Mouse (Mus musculus) erythroblast, embryonic 14.5 days (primary cell): Measurements from ENCODE around the gene Adamtsl1. TPM values are rescaled to one million over a fixed set of nuclear protein-coding genes. Genes with fewer than 3 reads are reported as not detected.

Source experiments
- H3K27me3 ChIP-seq: 2 replicates; pipeline ENCODE4 v1.6.1; 2012; ENCODE audit warnings: inconsistent platforms; ENCODE audit not compliant: control insufficient read depth
- H3K36me3 ChIP-seq: 2 replicates; pipeline ENCODE4 v1.6.1; 2012; ENCODE audit warnings: mild to moderate bottlenecking, inconsistent platforms; ENCODE audit not compliant: control insufficient read depth
- H3K4me1 ChIP-seq: 2 replicates; pipeline ENCODE4 v1.6.1; 2012; ENCODE audit warnings: inconsistent platforms; ENCODE audit not compliant: control insufficient read depth
- H3K4me3 ChIP-seq: replicated peaks from 2 replicates; pipeline ENCODE3; 2012; ENCODE audit warnings: moderate library complexity, mild to moderate bottlenecking, inconsistent platforms
- H3K9me3 ChIP-seq: 2 replicates; pipeline ENCODE4 v1.6.1; 2012; ENCODE audit warnings: low read length, inconsistent platforms, mixed read lengths; ENCODE audit not compliant: control insufficient read depth
- GATA1 ChIP-seq: IDR thresholded peaks from 2 replicates; pipeline ENCODE4 v1.6.1; 2012; ENCODE audit warnings: low read length, inconsistent platforms, mixed read lengths
- TAL1 ChIP-seq: IDR thresholded peaks from 3 replicates; pipeline ENCODE4 v1.6.1; 2012; ENCODE audit warnings: low read length, inconsistent platforms, mixed read lengths
- polyA plus RNA-seq: library from polyadenylated mRNA; stranded (reverse); fragments of >175 nt; gene quantifications from 2 replicates; pipeline ENCODE4 v1.2.3, GENCODE M21; 2012

Gene Adamtsl1
- polyA plus RNA-seq, 1 experiment = not detected

DNA sequence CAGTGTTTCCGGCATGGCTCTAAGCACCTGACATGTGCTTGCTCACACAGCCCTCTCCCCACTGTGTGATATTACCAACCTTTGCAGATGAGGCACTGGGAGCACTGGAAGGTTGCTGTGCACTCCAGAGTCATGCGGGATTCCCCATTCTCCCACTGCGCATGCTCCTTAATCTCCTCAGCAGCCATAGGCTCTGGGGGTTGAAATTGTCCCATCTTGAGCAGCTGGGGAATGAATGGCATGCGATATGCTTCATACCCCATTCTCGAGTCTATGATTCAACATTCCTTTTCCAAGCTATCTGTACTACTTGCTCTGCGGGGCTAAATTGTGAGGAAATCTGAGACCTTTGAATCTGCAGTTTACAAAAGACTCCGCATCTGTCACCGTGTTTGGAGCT, 812.7 kb downstream of the Adamtsl1 start:
- Histone ChIP-seq H3K4me1 (no peaks in the 10 kb centered on the region), H3K27me3 (no peaks in the 10 kb centered on the region), H3K4me3 (no peak overlapping the region), H3K9me3 (no peaks in the 10 kb centered on the region), H3K36me3 (no peaks in the 10 kb centered on the region)
- TF ChIP-seq TAL1 (no peak), GATA1 (no peak)

DNA sequence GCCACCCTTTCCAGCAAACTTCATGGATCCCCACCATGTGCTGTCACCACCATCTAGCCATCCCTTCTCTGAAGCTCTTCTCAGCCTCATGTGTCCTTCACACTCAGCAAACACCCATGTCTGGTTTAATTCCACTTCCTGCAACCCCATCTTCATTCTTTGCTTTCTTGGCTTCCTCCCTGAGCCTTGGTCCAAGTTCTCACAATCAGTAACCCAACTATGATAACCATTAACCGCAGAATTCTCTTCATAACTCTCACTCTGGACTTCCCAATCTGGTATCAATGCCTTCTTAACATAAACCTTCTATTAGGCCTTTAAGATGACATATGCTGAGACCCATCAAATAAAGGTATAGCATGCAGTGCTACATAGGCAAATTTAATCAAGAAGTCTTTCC, 815.5 kb downstream of the Adamtsl1 start:
- no peak for TF ChIP-seq GATA1
- no peak for TF ChIP-seq TAL1
- no peak overlapping the region for H3K4me3 ChIP-seq
- H3K9me3 ChIP-seq = no peaks in the 10 kb centered on the region
- H3K4me1 ChIP-seq = no peaks in the 10 kb centered on the region
- no peaks in the 10 kb centered on the region for H3K36me3 ChIP-seq
- H3K27me3 ChIP-seq = no peaks in the 10 kb centered on the region

DNA sequence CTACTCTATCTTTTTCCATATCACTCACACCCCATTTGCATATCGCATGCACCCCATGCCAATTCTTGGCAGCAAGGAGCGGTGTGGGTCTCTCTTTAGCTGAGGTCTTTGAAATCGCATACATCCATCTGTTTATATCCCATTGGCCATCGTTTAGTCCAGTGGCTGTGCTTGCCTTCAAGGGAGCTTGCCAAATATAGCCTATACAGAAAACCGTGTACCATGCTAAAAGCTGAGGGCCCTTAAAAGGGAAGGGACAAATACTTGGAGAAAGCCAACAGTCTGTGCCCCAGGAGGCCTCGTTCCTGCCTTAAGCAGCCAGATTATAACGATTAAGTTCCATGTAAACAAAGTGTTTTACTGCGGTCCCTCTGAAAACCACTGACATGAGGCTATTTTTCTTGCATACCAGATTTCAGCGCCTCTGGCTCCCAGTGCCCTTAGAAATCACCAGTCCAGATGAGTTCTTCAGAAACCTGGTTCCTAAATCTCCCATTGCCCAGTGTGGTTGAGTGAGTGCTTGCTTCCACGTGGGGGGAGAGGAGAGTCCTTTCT, 822.0 kb downstream of the Adamtsl1 start:
- no peaks in the 10 kb centered on the region for H3K36me3 ChIP-seq
- no peaks in the 10 kb centered on the region; the same call in 1 of the 2 replicates for H3K9me3 ChIP-seq
- H3K27me3 ChIP-seq = no peaks in the 10 kb centered on the region
- no peaks in the 10 kb centered on the region for H3K4me1 ChIP-seq
- no peak overlapping the region for H3K4me3 ChIP-seq
- no peak for TF ChIP-seq TAL1
- TF ChIP-seq GATA1 = no peak

DNA sequence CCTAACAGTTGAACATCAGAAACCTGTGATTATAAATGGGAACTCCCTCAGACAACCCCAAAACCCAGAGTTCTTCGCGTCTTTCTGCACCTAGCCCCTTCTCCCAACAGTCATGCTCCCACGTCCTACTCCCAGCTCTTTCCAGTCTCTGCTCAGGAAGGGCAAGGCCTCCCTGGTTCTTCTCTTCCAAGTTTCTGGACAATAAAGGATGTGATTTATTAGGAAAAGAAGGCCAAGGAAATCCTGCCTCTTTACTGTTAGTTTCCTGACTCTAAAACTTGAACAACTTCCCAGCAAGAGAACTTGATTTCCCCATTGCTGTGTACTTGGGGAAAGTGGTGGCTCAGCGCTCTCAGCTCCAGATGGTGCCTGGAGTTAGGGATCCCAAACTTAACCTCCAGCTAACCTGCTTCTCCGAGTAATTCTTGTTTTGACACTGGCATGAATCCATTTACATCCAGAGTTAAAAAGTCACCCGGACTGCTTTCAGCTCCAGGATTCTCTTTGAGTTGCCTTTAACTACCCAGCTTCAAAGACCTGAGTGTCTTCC, 823.3 kb downstream of the Adamtsl1 start:
- Histone ChIP-seq H3K27me3 (no peaks in the 10 kb centered on the region), H3K4me1 (no peaks in the 10 kb centered on the region), H3K9me3 (peaks cover 5% of the 10 kb centered on the region), H3K36me3 (no peaks in the 10 kb centered on the region), H3K4me3 (no peak overlapping the region)
- TF ChIP-seq GATA1 (no peak), TAL1 (no peak)

DNA sequence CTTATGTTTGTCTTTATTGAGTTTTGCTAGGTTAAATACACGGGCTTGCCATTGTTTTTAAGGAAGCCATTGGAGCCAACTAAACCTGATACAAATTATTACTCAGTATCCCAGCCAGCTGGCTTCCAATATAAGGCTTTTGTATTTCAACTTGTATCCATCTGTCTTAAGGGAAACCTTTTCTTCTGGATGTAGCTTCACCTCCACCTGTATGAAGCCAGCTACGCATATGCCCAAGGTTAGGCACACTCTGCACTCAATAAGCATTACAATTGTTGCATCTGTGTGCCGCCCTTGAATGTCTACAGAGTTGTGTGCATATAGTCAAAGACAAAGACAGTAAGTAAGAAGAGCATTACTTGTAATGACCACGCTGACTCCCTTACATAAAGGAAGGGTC, 835.4 kb downstream of the Adamtsl1 start:
- no peaks in the 10 kb centered on the region for H3K27me3 ChIP-seq
- no peaks in the 10 kb centered on the region for H3K9me3 ChIP-seq
- TF ChIP-seq TAL1 (no peak), GATA1 (no peak)
- no peak overlapping the region for H3K4me3 ChIP-seq
- H3K36me3 ChIP-seq = no peaks in the 10 kb centered on the region
- no peaks in the 10 kb centered on the region for H3K4me1 ChIP-seq

DNA sequence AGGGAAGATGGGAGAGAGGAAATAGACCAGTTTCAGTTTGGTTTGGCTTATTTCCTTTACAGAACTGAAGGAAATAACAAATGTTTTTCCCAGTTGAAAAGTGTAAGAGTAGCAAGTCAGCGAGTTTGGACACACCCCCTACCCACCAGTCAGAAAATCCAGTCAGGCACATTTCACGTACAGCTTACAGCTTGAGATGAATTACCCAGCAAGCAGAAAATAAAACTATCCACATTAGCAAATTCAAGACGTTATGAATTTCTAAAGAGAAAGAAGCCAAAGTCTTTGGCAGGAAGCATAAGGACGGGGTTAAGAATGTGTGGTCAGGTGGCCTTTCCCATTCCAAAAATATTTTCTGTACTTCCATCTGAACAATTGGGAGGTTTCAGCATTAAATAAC, 838.1 kb downstream of the Adamtsl1 start:
- no peak for TF ChIP-seq TAL1
- TF ChIP-seq GATA1 = no peak
- Histone ChIP-seq H3K4me3 (no peak overlapping the region), H3K9me3 (no peaks in the 10 kb centered on the region), H3K36me3 (no peaks in the 10 kb centered on the region), H3K4me1 (no peaks in the 10 kb centered on the region), H3K27me3 (no peaks in the 10 kb centered on the region)

DNA sequence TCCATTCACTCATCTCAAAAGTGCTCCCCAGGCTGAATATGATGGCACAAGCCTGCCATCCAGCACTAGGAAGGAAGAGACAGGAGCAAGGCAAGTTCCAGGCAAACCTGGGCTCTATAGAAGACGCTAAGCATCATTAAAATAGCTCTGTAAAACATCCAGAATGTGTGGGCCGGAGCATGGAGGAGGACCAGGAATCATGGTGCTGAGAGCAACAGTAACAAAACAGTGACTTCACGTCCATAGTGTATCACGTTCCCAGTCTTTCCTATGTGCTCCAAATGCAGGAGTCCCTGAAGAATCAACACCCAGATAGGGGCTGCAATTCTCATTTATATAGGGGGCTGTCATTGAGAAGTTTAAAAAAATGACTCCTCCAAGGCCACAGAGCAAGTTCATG, 839.6 kb downstream of the Adamtsl1 start:
- TF ChIP-seq TAL1 (no peak), GATA1 (no peak)
- Histone ChIP-seq H3K36me3 (no peaks in the 10 kb centered on the region), H3K4me1 (no peaks in the 10 kb centered on the region), H3K27me3 (no peaks in the 10 kb centered on the region), H3K9me3 (no peaks in the 10 kb centered on the region), H3K4me3 (no peak overlapping the region)

DNA sequence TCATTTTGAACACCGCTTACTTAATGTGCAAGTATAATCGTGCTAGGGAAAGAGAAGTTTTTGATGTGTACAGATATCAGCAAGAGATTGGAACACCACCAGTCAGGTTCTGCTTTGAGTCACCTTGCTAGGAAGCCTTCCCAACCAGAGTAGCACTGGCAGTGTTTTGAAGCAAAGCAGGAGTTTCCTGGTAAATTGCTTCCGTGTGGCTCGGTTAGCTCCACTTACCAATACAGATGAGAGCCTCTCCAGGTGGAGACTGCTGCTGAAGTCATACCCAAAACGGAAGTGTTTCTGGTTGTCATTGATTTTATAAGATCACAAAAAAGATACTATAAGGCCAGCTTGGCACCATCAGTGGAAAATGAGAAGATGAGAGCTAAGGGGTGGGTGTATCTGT, 845.4 kb downstream of the Adamtsl1 start:
- no peaks in the 10 kb centered on the region for H3K9me3 ChIP-seq
- no peak for TF ChIP-seq GATA1
- TF ChIP-seq TAL1 = no peak

DNA sequence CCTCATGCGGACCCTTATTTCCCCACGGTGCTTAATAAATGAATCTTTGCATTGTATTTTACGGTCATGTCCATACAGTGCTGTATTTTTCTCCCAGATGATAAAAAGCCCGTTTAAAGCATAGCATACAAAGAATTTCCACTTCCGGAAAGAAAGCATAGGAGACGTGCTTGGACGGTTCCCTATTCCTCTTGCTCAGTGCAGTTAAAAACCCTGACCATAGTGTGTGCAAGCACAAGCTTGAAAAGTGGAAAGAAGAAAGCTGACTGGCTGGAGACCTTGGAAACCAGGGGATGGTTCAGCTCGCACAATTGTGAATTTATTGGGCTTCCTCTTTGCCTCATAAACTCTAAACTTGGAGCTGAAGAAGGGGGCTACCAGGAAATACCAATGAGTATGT, 855.1 kb downstream of the Adamtsl1 start:
- TF ChIP-seq TAL1 (no peak), GATA1 (no peak)
- Histone ChIP-seq H3K36me3 (no peaks in the 10 kb centered on the region), H3K4me3 (no peak overlapping the region), H3K9me3 (no peaks in the 10 kb centered on the region), H3K27me3 (no peaks in the 10 kb centered on the region), H3K4me1 (no peaks in the 10 kb centered on the region)

More for the DNA sequence above, 845.4 kb downstream of the Adamtsl1 start:
- Histone ChIP-seq H3K27me3 (no peaks in the 10 kb centered on the region), H3K4me3 (no peak overlapping the region), H3K36me3 (no peaks in the 10 kb centered on the region), H3K4me1 (no peaks in the 10 kb centered on the region)

DNA sequence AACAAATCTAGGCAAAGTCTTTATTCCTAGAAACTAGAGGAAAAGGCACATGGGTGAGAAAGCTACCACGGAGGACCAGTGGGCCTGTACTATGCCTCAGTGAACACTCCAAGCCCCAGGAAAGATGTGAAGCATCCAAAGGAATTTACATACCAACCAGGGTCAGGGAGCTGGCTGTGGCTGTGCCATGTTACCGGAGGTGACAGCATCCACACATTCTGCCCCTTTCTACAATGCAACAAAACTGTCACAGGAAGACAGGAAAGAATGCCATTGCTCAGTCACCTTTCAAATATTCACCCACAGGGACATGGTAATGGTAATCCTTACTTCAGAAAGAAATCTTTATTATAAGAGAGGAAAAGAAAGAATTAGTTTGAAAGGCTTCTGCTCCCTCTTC, 859.2 kb downstream of the Adamtsl1 start:
- Histone ChIP-seq H3K9me3 (no peaks in the 10 kb centered on the region), H3K27me3 (no peaks in the 10 kb centered on the region), H3K4me3 (no peak overlapping the region), H3K36me3 (no peaks in the 10 kb centered on the region), H3K4me1 (no peaks in the 10 kb centered on the region)
- TF ChIP-seq GATA1 (no peak), TAL1 (no peak)
